Mouse (Mus musculus) heart, postnatal 0 days (tissue): Measurements from ENCODE around the gene Chaf1a. TPM values are rescaled to one million over a fixed set of nuclear protein-coding genes. Genes with fewer than 3 reads are reported as not detected.
A peak's percentile ranks its signal among the peaks of the same experiment; 100 is the strongest.

Experiments used
- ATAC-seq: fragments of 200-750 bp; cut with Nextera tagmentation; 2 replicates; pipeline ENCODE4 v1.8.0; 2017; ENCODE audit warnings: low read depth, moderate number of reproducible peaks, moderate library complexity; ENCODE audit not compliant: insufficient read depth
- DNase-seq: peaks from one replicate; pipeline ENCODE4 v3.0.0-alpha.2; 2016; ENCODE audit warnings: low spot score
- H3K27ac ChIP-seq: fragments of 300-500 bp; sonication (generic); 2 replicates; pipeline ENCODE4 v1.5.1; 2014; ENCODE audit warnings: low read depth, mild to moderate bottlenecking
- H3K27me3 ChIP-seq: fragments of 300-500 bp; sonication (generic); 2 replicates; pipeline ENCODE4 v1.6.1; 2014; ENCODE audit warnings: low read length, mixed read lengths; ENCODE audit not compliant: control insufficient read depth, insufficient read depth
- H3K36me3 ChIP-seq: fragments of 300-500 bp; sonication (generic); replicated peaks from 2 replicates; pipeline ENCODE4 v1.6.1; 2014; ENCODE audit warnings: low read length, mixed read lengths; ENCODE audit not compliant: control insufficient read depth, insufficient read depth
- H3K4me1 ChIP-seq: fragments of 300-500 bp; sonication (generic); 2 replicates; pipeline ENCODE4 v1.6.1; 2014; ENCODE audit warnings: antibody characterized with exemption; ENCODE audit not compliant: control insufficient read depth, insufficient read depth
- H3K4me2 ChIP-seq: fragments of 300-500 bp; sonication (generic); 2 replicates; pipeline ENCODE4 v1.6.1; 2014; ENCODE audit warnings: low read depth, mild to moderate bottlenecking, low read length, moderate library complexity
- H3K4me3 ChIP-seq: fragments of 300-500 bp; sonication (generic); 2 replicates; pipeline ENCODE4 v1.5.1; 2014; ENCODE audit warnings: low read depth, low read length
- H3K9ac ChIP-seq: fragments of 300-500 bp; sonication (generic); replicated peaks from 2 replicates; pipeline ENCODE4 v1.6.1; 2014; ENCODE audit warnings: low read depth, low read length, mixed read lengths
- H3K9me3 ChIP-seq: fragments of 300-500 bp; sonication (generic); replicated peaks from 2 replicates; pipeline ENCODE4 v1.6.1; 2016; ENCODE audit warnings: low read length; ENCODE audit not compliant: control insufficient read depth
- CTCF ChIP-seq: IDR thresholded peaks from 2 replicates; pipeline ENCODE4 v1.5.1; 2016; ENCODE audit warnings: antibody characterized with exemption, control low read depth, low read depth
- EP300 ChIP-seq: IDR thresholded peaks from 2 replicates; pipeline ENCODE4 v1.6.1; 2016; ENCODE audit warnings: antibody characterized with exemption, low read depth
- WGBS: fragments of 180-500 bp; shearing (Covaris S2); extraction: QIAGEN DNeasy Blood & Tissue Kit; methylation state at CpG from one replicate; pipeline ENCODE4 v1.1.7; 2014; 5-methylcytosine and 5-hydroxymethylcytosine counted together
- polyA plus RNA-seq: library from polyadenylated mRNA; unstranded; fragments of >200 nt; fragmentation: Nextera tagmentation; extraction: Ambion mirVana; gene quantifications from 2 replicates; pipeline ENCODE4 v1.2.1, GENCODE M21; 2015
- total RNA-seq: library from RNA; depleted of rRNA; stranded (reverse); fragments of >200 nt; gene quantifications from 2 replicates; pipeline ENCODE4 v1.2.3, GENCODE M21; 2014; ENCODE audit warnings: low replicate concordance

Gene Chaf1a
- total and polyA plus RNA-seq, 2 experiments from 2014 or later, result 2.8 to 2.9 TPM

GRCm38 (mm10) chr17:56026303-56026702, 13.9 kb upstream of the Chaf1a start:
- no peaks in the 10 kb centered on the region for H3K27me3 ChIP-seq
- 50% methylated on average over 1 of the region's 1 CpGs for WGBS
- no peak overlapping the region for H3K9ac ChIP-seq
- H3K4me1 ChIP-seq, result peaks cover 56% of the 10 kb centered on the region
- no peak overlapping the region for H3K4me2 ChIP-seq
- H3K4me3 ChIP-seq, result no peak overlapping the region
- DNase-seq (peak; percentile 32), ATAC-seq (peak; percentile 33; the same call in 1 of the 2 replicates)
- 0 out of 2 replicates have a peak, but pooled peaks cover 18% of the 10 kb centered on the region for H3K36me3 ChIP-seq
- TF ChIP-seq CTCF (no peak), EP300 (no peak)
- H3K27ac ChIP-seq, result peak overlapping the region; percentile 43
- H3K9me3 ChIP-seq, result no peaks in the 10 kb centered on the region

GRCm38 (mm10) chr17:56026881-56027280, 13.4 kb upstream of the Chaf1a start:
- Histone ChIP-seq H3K36me3 (0 out of 2 replicates have a peak, but pooled peaks cover 21% of the 10 kb centered on the region), H3K9ac (no peak overlapping the region), H3K4me1 (peaks cover 59% of the 10 kb centered on the region), H3K4me3 (no peak overlapping the region), H3K9me3 (no peaks in the 10 kb centered on the region), H3K27me3 (no peaks in the 10 kb centered on the region), H3K4me2 (no peak overlapping the region), H3K27ac (peak overlapping the region; percentile 41)
- ATAC-seq (no peak), DNase-seq (no peak)
- 26% methylated on average over 1 of the region's 1 CpGs for WGBS
- no peak for TF ChIP-seq EP300
- TF ChIP-seq CTCF, result no peak

DNA sequence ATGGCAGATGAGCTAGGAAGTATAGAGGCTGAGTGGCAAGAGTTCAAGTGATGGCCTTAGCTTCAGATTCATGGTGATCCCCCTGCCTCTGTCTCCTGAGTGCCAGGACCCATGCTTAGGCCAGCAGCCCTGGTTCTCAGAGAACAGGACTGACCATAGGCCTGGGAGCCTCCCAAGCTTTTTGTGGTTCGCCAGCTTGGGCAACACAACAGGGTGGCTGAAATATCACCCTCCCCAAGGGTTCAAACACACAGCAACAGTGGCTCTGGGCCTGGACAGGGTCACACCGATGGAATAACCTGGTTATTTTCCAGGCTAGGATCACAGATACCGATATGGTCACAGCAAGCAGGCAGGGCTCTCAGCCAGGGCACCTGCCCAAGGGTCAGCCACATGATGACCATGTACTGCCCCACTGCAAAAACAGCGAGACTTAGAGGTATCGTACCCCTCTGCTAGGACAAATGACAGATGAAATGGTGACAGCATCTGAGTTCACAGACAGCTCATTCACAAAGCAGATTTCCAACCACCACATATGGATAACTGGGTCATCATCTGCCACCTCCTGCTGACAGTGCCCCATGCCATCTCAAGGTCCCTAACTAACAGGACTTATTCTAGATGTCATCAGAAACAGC, 12.3 kb upstream of the Chaf1a start:
- Histone ChIP-seq H3K27me3 (no peaks in the 10 kb centered on the region), H3K36me3 (0 out of 2 replicates have a peak, but pooled peaks cover 23% of the 10 kb centered on the region), H3K27ac (no peak overlapping the region), H3K4me1 (peaks cover 57% of the 10 kb centered on the region), H3K4me2 (no peak overlapping the region), H3K9ac (no peak overlapping the region; the same call in 1 of the 2 replicates), H3K9me3 (no peaks in the 10 kb centered on the region), H3K4me3 (no peak overlapping the region)
- TF ChIP-seq EP300 (no peak), CTCF (no peak)
- 78% methylated on average over 5 of the region's 5 CpGs for WGBS
- ATAC-seq (no peak), DNase-seq (no peak)

DNA sequence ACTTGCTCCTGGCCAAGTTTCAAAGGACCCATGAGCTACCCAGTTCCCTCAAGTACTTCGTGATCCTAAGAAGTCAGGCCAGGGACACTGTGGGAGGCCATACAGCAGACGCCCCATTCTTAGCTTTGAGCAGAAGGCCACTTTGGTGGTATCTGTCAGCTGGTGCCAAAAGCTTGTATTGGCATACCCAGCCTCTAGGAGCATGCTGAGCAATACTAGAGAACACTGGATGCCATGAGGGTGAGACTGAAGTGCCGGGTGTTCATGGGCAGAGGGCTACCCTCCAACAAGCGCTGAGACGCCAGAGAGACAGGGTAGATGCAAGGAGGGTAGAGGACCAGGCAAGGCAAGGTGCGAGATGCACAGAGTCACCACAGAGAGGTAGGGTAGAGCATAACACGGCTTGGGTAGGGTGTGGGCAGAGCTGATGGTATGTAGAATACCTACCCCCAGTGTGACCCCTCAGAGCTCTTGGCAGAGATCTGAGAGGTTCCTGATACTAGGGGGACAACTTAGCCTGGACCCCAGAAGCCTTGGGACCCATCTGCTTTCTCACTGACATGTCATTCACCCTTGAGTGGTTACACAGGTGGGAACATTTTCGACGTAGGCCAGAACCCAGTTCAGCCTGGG, 9.9 kb upstream of the Chaf1a start:
- Histone ChIP-seq H3K9ac (no peak overlapping the region), H3K27me3 (no peaks in the 10 kb centered on the region), H3K4me2 (no peak overlapping the region), H3K4me3 (no peak overlapping the region), H3K4me1 (peaks cover 47% of the 10 kb centered on the region), H3K9me3 (no peaks in the 10 kb centered on the region), H3K27ac (peak overlapping the region; percentile 1; the same call in 1 of the 2 replicates), H3K36me3 (peaks cover 39% of the 10 kb centered on the region)
- TF ChIP-seq CTCF, result no peak
- TF ChIP-seq EP300, result no peak
- WGBS, result 81% methylated on average over 9 of the region's 9 CpGs
- ATAC-seq (no peak), DNase-seq (no peak)

DNA sequence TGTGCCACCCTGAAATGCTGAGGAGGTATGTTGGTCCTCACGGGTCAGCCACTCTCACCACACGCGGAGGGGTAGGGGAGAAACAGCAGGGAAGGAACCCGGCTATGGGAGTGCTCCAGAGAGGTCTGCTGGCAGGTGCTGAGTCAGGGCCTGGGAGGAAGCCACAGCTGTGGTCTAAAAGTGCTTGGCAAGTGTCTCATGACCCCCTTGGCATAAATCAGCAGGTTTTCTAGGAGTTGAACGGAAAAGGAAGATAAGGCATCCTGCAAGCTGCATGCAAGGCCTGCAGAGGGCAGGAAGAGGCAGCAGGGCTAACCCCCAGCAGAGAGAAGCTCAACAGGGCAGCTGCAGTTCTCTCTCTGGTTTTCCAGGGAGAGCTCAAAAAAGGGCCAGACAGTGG, 9.3 kb upstream of the Chaf1a start:
- no peak overlapping the region for H3K4me2 ChIP-seq
- H3K9me3 ChIP-seq, result no peaks in the 10 kb centered on the region
- H3K27ac ChIP-seq, result peak overlapping the region; percentile 20; the same call in 1 of the 2 replicates
- H3K4me3 ChIP-seq, result no peak overlapping the region
- H3K27me3 ChIP-seq, result no peaks in the 10 kb centered on the region
- 0 out of 2 replicates have a peak, but pooled peaks have one; percentile 10 for TF ChIP-seq CTCF
- TF ChIP-seq EP300, result no peak
- no peak; the same call in 1 of the 2 replicates for ATAC-seq
- DNase-seq, result peak; percentile 52
- peaks cover 45% of the 10 kb centered on the region for H3K4me1 ChIP-seq
- peaks cover 39% of the 10 kb centered on the region for H3K36me3 ChIP-seq
- no peak overlapping the region for H3K9ac ChIP-seq
- 24% methylated on average over 5 of the region's 5 CpGs for WGBS
